Mouse (Mus musculus) myocyte (in vitro differentiated cells): ENCODE measurements around the gene Notch2. TPM values are rescaled to one million over a fixed set of nuclear protein-coding genes. Genes with fewer than 3 reads are reported as not detected.

ENCODE experiments used
- H3K27me3 ChIP-seq: one replicate; pipeline ENCODE4 v1.6.1; 2011; ENCODE audit not compliant: control insufficient read depth, insufficient read depth, insufficient read length
- H3K36me3 ChIP-seq: one replicate; pipeline ENCODE4 v1.6.1; 2011; ENCODE audit not compliant: control insufficient read depth, insufficient read depth
- H3K4me2 ChIP-seq: one replicate; pipeline ENCODE4 v1.6.1; 2011; ENCODE audit warnings: low read depth, control low read depth
- H3K4me3 ChIP-seq: one replicate; pipeline ENCODE4 v1.5.1; 2011; ENCODE audit warnings: mild to moderate bottlenecking, control low read depth, moderate library complexity
- H3K79me2 ChIP-seq: one replicate; pipeline ENCODE4 v1.6.1; 2011; ENCODE audit not compliant: control insufficient read depth, insufficient read depth
- H3ac ChIP-seq: one replicate; pipeline ENCODE4 v1.6.1; 2011; ENCODE audit not compliant: control insufficient read depth, insufficient read length
- CEBPB ChIP-seq: IDR thresholded peaks from 2 replicates; pipeline ENCODE4 v1.6.1; 2011; ENCODE audit warnings: mild to moderate bottlenecking, moderate library complexity; ENCODE audit not compliant: poor library complexity, insufficient read depth, severe bottlenecking
- E2F4 ChIP-seq: IDR thresholded peaks from one replicate; pipeline ENCODE4 v1.6.1; 2011; ENCODE audit warnings: mild to moderate bottlenecking, control low read depth, moderate library complexity; ENCODE audit not compliant: insufficient read depth
- MAX ChIP-seq: IDR thresholded peaks from one replicate; pipeline ENCODE4 v1.6.1; 2011; ENCODE audit warnings: low read depth, mild to moderate bottlenecking, control low read depth
- MYOD1 ChIP-seq, 3 experiments: IDR thresholded peaks; one replicate each; pipeline ENCODE4 v1.6.1; 2011; ENCODE audit warnings: control low read depth in 2 of 3, low read depth in 2 of 3, mild to moderate bottlenecking in 2 of 3, moderate library complexity in 1 of 3; ENCODE audit not compliant: insufficient read length in 2 of 3, control insufficient read depth in 1 of 3
- MYOG ChIP-seq, 3 experiments: IDR thresholded peaks; one replicate each; pipeline ENCODE4 v1.6.1; 2011; ENCODE audit warnings: control low read depth in 2 of 3, low read depth in 2 of 3, mild to moderate bottlenecking in 2 of 3; ENCODE audit not compliant: insufficient read length in 2 of 3, control insufficient read depth in 1 of 3, insufficient read depth in 1 of 3
- POLR2A ChIP-seq: IDR thresholded peaks from one replicate; pipeline ENCODE4 v1.6.1; 2011; ENCODE audit warnings: low read depth, mild to moderate bottlenecking, control low read depth, moderate library complexity; ENCODE audit not compliant: insufficient read length
- POLR2AphosphoS2 ChIP-seq: IDR thresholded peaks from one replicate; pipeline ENCODE4 v1.6.1; 2011; ENCODE audit warnings: low read depth, control low read depth; ENCODE audit not compliant: insufficient read length
- REST ChIP-seq: IDR thresholded peaks from one replicate; pipeline ENCODE4 v1.6.1; 2011; ENCODE audit warnings: mild to moderate bottlenecking, control low read depth, moderate library complexity; ENCODE audit not compliant: insufficient read depth, insufficient read length
- SRF ChIP-seq: IDR thresholded peaks from one replicate; pipeline ENCODE4 v1.6.1; 2011; ENCODE audit warnings: low read depth; ENCODE audit not compliant: control insufficient read depth, insufficient read length
- TCF12 ChIP-seq: IDR thresholded peaks from one replicate; pipeline ENCODE4 v1.6.1; 2011; ENCODE audit warnings: mild to moderate bottlenecking, control low read depth; ENCODE audit not compliant: poor library complexity, insufficient read depth, severe bottlenecking
- TCF3 ChIP-seq: IDR thresholded peaks from one replicate; pipeline ENCODE4 v1.6.1; 2011; ENCODE audit warnings: low read depth, control low read depth; ENCODE audit not compliant: insufficient read length
- USF1 ChIP-seq: IDR thresholded peaks from one replicate; pipeline ENCODE4 v1.6.1; 2011; ENCODE audit warnings: low read depth, mild to moderate bottlenecking, control low read depth, moderate library complexity
- polyA plus RNA-seq: library from polyadenylated mRNA; unstranded; fragments of >200 nt; fragmentation: generic; extraction: Trizol; gene quantifications from one replicate; pipeline ENCODE4 v1.2.1, GENCODE M21; 2012; ENCODE audit warnings: missing spikeins

The Notch2 gene
- polyA plus RNA-seq, result 15.1 TPM

DNA sequence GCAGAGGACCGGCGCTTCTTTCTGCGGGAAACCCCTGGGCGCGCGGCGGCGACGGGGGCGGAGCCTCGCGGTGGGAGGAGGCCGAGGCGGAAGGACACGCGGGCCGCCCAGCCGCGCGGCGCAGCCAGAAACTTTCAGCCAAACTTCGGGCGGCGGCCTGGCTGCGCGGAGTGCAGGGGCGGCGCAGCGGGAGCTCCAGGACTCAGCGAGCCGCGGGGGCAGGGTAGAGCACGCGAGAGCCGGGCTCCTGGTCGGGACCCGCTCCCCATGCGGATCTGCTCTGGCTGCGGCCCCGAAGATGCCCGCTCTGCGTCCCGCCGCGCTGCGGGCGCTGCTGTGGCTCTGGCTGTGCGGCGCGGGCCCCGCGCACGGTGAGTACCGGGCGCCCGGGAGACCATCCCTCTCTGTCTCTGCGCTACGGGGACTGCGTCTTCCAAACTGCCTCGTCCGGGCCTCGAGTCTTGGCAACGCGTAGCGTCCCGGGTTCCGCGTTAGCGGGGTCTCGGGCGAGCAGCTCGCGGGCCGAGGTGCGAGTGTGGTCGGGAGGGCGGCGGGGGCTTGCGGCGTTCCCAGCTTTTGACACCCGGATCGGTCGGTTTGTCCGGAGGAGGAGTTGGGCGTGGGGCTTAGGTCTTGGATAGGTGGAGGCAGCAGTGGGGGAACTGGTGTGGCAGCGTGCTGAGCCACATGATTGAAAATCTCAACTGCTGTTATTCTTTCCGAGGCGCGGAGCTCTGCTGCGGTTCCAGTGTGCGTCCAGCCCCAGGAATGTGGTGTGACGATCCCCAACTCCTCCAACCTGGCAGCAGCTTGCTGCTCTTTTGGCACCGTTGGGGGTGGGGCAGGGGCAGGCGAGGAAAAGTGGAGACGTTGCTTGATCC lies at the start of gene Notch2:
Gene Notch2 (plus strand): TSS at position 127 of the 881 bp plus-strand sequence.
- Histone ChIP-seq H3K4me3 (peak within 1 kb of the TSS; percentile 73), H3K27me3 (no peaks in the 10 kb centered on the region), H3K4me2 (peak within 1 kb of the TSS; percentile 88), H3ac (peak within 1 kb of the TSS; percentile 86), H3K36me3 (no peaks in the 10 kb centered on the region), H3K79me2 (peaks cover 50% of the 10 kb centered on the region)
- peak; percentile 90 for TF ChIP-seq POLR2AphosphoS2
- TF ChIP-seq TCF3, result peak; percentile 1
- TF ChIP-seq CEBPB, result no peak
- peak in 2 of 3 experiments; percentile 25 to 65 for TF ChIP-seq MYOD1 (IDR thresholded peaks at IDR 0.05; ENCODE audit: control insufficient read depth in 1 of 3, insufficient read length in 2 of 3, low read depth in 2 of 3)
- TF ChIP-seq SRF, result no peak
- peak; percentile 92 for TF ChIP-seq POLR2A
- no peak for TF ChIP-seq MAX
- TF ChIP-seq MYOG (IDR thresholded peaks at IDR 0.05; ENCODE audit: control insufficient read depth in 1 of 3, insufficient read depth in 1 of 3, insufficient read length in 2 of 3, low read depth in 2 of 3), result peak in 2 of 3 experiments; percentile 37 to 63

DNA sequence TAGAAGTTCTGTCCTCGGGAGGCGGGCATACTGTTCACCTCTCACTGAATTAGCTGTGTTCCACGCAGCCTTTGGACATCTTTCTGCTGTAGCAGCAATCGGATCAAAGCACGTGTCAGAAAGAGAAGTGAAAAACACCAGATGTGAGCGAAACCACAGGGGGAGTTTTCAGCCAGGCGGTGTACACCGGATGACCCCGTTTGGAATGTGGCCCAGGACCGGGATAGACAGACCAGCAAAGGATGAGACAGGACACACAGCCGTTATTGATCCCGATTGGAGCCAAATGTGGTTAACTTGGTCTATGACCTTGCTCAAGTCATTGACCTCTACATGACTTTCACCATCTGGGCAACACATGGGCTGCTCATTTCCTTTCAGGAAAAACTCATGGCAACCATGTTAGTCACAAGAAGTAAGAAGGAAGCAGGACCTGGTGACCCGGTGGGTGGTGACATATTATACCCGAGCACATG lies 48.4 kb upstream of the Notch2 start:
- TF ChIP-seq USF1 (no peak), SRF (no peak), TCF3 (no peak), MYOG (IDR thresholded peaks at IDR 0.05; ENCODE audit: control insufficient read depth in 1 of 3, insufficient read depth in 1 of 3, insufficient read length in 2 of 3, low read depth in 2 of 3) (no peak), POLR2AphosphoS2 (no peak), POLR2A (no peak)
- H3K4me2 ChIP-seq, result no peak overlapping the region
- H3K4me3 ChIP-seq, result no peak overlapping the region
- no peak overlapping the region for H3ac ChIP-seq
- H3K79me2 ChIP-seq, result no peaks in the 10 kb centered on the region
- no peaks in the 10 kb centered on the region for H3K27me3 ChIP-seq
- no peaks in the 10 kb centered on the region for H3K36me3 ChIP-seq

DNA sequence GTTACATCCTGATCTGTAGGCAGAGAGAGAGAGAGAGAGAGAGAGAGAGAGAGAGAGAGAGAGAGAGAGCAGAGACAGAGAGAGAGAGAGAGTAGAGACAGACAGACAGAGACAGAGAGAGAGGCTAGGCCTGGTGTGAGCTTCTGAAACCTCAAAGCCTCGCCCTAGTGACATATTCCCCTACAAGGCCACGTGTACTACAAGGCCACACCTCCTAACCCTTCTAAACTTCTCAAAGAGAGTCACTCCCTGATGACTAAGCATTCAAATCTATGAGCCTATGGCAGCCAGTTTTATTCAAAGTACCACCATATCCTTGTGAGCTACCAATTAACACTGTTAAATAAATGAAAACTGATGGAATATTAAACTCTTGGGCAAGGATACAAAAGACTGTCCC lies 45.7 kb upstream of the Notch2 start:
- no peak overlapping the region for H3K4me3 ChIP-seq
- no peak overlapping the region for H3K4me2 ChIP-seq
- no peaks in the 10 kb centered on the region for H3K36me3 ChIP-seq
- H3K79me2 ChIP-seq, result no peaks in the 10 kb centered on the region
- H3K27me3 ChIP-seq, result no peaks in the 10 kb centered on the region
- TF ChIP-seq REST (no peak), TCF12 (no peak), USF1 (peak; percentile 9)
- H3ac ChIP-seq, result no peak overlapping the region

DNA sequence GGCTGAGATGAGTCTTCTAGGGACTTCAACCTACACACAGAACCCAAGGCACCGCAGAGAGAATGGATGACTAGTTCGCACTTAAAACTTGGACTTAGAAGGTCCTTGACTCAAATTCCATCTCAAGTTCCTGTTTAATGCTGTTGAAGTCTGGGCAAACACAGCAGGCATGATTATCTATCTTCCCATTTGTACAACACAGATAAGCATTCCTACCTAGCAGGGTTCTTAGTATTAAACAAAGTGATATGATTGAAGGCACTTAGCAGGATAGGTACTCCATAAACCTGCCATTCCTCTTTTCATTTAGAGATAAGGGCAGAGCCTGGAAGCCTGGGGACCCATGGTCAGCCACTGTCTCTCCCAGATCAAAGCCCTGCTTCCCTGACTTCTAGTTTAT lies 45.1 kb upstream of the Notch2 start:
- Histone ChIP-seq H3K36me3 (no peaks in the 10 kb centered on the region), H3K79me2 (no peaks in the 10 kb centered on the region), H3K4me2 (no peak overlapping the region), H3K4me3 (no peak overlapping the region), H3ac (no peak overlapping the region), H3K27me3 (no peaks in the 10 kb centered on the region)
- TF ChIP-seq TCF3 (no peak), MYOG (IDR thresholded peaks at IDR 0.05; ENCODE audit: control insufficient read depth in 1 of 3, insufficient read depth in 1 of 3, insufficient read length in 2 of 3, low read depth in 2 of 3) (no peak), POLR2A (no peak), TCF12 (no peak), MYOD1 (IDR thresholded peaks at IDR 0.05; ENCODE audit: control insufficient read depth in 1 of 3, insufficient read length in 2 of 3, low read depth in 2 of 3) (no peak), REST (no peak), SRF (no peak), E2F4 (no peak), CEBPB (no peak), POLR2AphosphoS2 (no peak)

DNA sequence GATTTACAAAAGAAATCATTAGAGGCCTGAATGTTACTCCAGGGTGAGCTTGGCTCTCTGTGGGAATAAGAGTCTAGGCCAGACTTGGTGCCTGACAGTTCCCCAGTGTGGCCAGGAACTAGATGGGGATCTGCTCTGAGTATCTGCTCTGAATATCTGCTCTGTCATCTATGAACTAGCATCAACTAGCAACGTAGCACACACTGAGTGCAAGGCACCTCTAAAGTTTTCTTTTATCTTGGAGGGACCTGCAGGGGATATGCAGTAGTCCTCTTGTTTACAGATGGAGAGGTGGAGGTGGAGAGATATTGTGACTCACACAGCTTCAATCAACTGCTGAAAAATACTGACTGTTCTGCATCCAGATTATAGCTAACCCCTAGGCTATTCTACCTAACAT lies 44.3 kb upstream of the Notch2 start:
- Histone ChIP-seq H3K4me3 (no peak overlapping the region), H3K36me3 (no peaks in the 10 kb centered on the region), H3K27me3 (no peaks in the 10 kb centered on the region), H3ac (no peak overlapping the region), H3K79me2 (no peaks in the 10 kb centered on the region), H3K4me2 (no peak overlapping the region)
- TF ChIP-seq MAX (no peak), MYOD1 (IDR thresholded peaks at IDR 0.05; ENCODE audit: control insufficient read depth in 1 of 3, insufficient read length in 2 of 3, low read depth in 2 of 3) (no peak), TCF12 (no peak), REST (no peak), POLR2A (no peak), USF1 (no peak), POLR2AphosphoS2 (no peak), E2F4 (no peak), CEBPB (no peak), MYOG (IDR thresholded peaks at IDR 0.05; ENCODE audit: control insufficient read depth in 1 of 3, insufficient read depth in 1 of 3, insufficient read length in 2 of 3, low read depth in 2 of 3) (no peak), TCF3 (no peak), SRF (no peak)
